Mouse (Mus musculus) embryonic facial prominence, embryonic 11.5 days (tissue): ENCODE data around the gene Ect2. TPM values are rescaled to one million over a fixed set of nuclear protein-coding genes. Genes with fewer than 3 reads are reported as not detected.

ENCODE experiments used
- ATAC-seq: fragments of 200-750 bp; cut with Nextera tagmentation; replicated peaks from 2 replicates; pipeline ENCODE4 v1.8.0; 2017; ENCODE audit warnings: low read depth; ENCODE audit not compliant: insufficient number of reproducible peaks, low FRiP score, low TSS enrichment
- DNase-seq: peaks from one replicate; pipeline ENCODE4 v3.0.0-alpha.2; 2015; ENCODE audit warnings: low spot score
- H3K27ac ChIP-seq: fragments of 300-500 bp; sonication (generic); replicated peaks from 2 replicates; pipeline ENCODE4 v1.5.1; 2014; ENCODE audit warnings: mild to moderate bottlenecking, low read depth, low read length, control low read depth
- H3K27me3 ChIP-seq: fragments of 300-500 bp; sonication (generic); 2 replicates; pipeline ENCODE4 v1.6.1; 2014; ENCODE audit warnings: mild to moderate bottlenecking, low read length, moderate library complexity, mixed read lengths; ENCODE audit not compliant: control insufficient read depth, insufficient read depth
- H3K36me3 ChIP-seq: fragments of 300-500 bp; sonication (generic); replicated peaks from 2 replicates; pipeline ENCODE4 v1.6.1; 2014; ENCODE audit warnings: low read depth, mild to moderate bottlenecking, low read length, moderate library complexity, mixed read lengths; ENCODE audit not compliant: control insufficient read depth, insufficient read depth
- H3K4me1 ChIP-seq: fragments of 300-500 bp; sonication (generic); 2 replicates; pipeline ENCODE4 v1.6.1; 2014; ENCODE audit warnings: low read length, mixed read lengths; ENCODE audit not compliant: control insufficient read depth, insufficient read depth
- H3K4me2 ChIP-seq: fragments of 300-500 bp; sonication (generic); 2 replicates; pipeline ENCODE4 v1.6.1; 2014; ENCODE audit warnings: low read depth, mild to moderate bottlenecking, control low read depth, low read length, moderate library complexity
- H3K4me3 ChIP-seq: fragments of 300-500 bp; sonication (generic); 2 replicates; pipeline ENCODE4 v1.5.1; 2014; ENCODE audit warnings: low read depth, low read length, control low read depth
- H3K9ac ChIP-seq: fragments of 300-500 bp; sonication (generic); replicated peaks from 2 replicates; pipeline ENCODE4 v1.6.1; 2014; ENCODE audit warnings: mild to moderate bottlenecking, control low read depth, low read length
- H3K9me3 ChIP-seq: fragments of 300-500 bp; sonication (generic); replicated peaks from 2 replicates; pipeline ENCODE4 v1.6.1; 2016; ENCODE audit warnings: mild to moderate bottlenecking, low read length, inconsistent platforms, mixed read lengths; ENCODE audit not compliant: control insufficient read depth
- WGBS: fragments of 180-500 bp; shearing (Covaris S2); extraction: QIAGEN DNeasy Blood & Tissue Kit; methylation state at CpG from one replicate; pipeline ENCODE4 v1.1.7; 2014; 5-methylcytosine and 5-hydroxymethylcytosine counted together
- polyA plus RNA-seq: library from polyadenylated mRNA; unstranded; fragments of >200 nt; fragmentation: Nextera tagmentation; extraction: Ambion mirVana; gene quantifications from 2 replicates; pipeline ENCODE4 v1.2.1, GENCODE M21; 2014

The Ect2 gene
- polyA plus RNA-seq, 1 experiment from 2014 or later: 93.7 TPM

GRCm38 (mm10) chr3:27170257-27170656, 16.6 kb upstream of the Ect2 start:
- WGBS: 71% methylated on average over 1 of the region's 1 CpGs

GRCm38 (mm10) chr3:27165481-27166065, 11.9 kb upstream of the Ect2 start:
- H3K27me3 ChIP-seq: no peaks in the 10 kb centered on the region
- no peak overlapping the region for H3K27ac ChIP-seq
- no peaks in the 10 kb centered on the region for H3K4me1 ChIP-seq
- H3K4me3 ChIP-seq: no peak overlapping the region
- ATAC-seq (no peak), DNase-seq (no peak)
- WGBS: 77% methylated on average over 3 of the region's 3 CpGs
- no peak overlapping the region for H3K4me2 ChIP-seq
- H3K9me3 ChIP-seq: no peaks in the 10 kb centered on the region
- H3K9ac ChIP-seq: no peak overlapping the region
- no peaks in the 10 kb centered on the region for H3K36me3 ChIP-seq

More at GRCm38 (mm10) chr3:27170257-27170656, 16.6 kb upstream of the Ect2 start:
- Histone ChIP-seq H3K9ac (no peak overlapping the region), H3K9me3 (no peaks in the 10 kb centered on the region), H3K4me3 (no peak overlapping the region), H3K4me1 (no peaks in the 10 kb centered on the region), H3K27me3 (no peaks in the 10 kb centered on the region), H3K27ac (no peak overlapping the region), H3K36me3 (no peaks in the 10 kb centered on the region), H3K4me2 (no peak overlapping the region)
- ATAC-seq: no peak
- no peak for DNase-seq

GRCm38 (mm10) chr3:27162410-27162804, 8.7 kb upstream of the Ect2 start:
- Histone ChIP-seq H3K9ac (no peak overlapping the region), H3K9me3 (no peaks in the 10 kb centered on the region), H3K27ac (no peak overlapping the region), H3K4me1 (no peaks in the 10 kb centered on the region), H3K36me3 (no peaks in the 10 kb centered on the region), H3K4me3 (no peak overlapping the region), H3K27me3 (no peaks in the 10 kb centered on the region), H3K4me2 (no peak overlapping the region)
- no peak for DNase-seq
- 79% methylated on average over 2 of the region's 2 CpGs for WGBS
- no peak for ATAC-seq

- 84% methylated on average over 6 of the region's 6 CpGs for WGBS
- Histone ChIP-seq H3K36me3 (no peaks in the 10 kb centered on the region), H3K4me2 (no peak overlapping the region), H3K27me3 (no peaks in the 10 kb centered on the region), H3K4me3 (no peak overlapping the region), H3K27ac (no peak overlapping the region), H3K9ac (no peak overlapping the region), H3K4me1 (no peaks in the 10 kb centered on the region), H3K9me3 (no peaks in the 10 kb centered on the region)
- DNase-seq: no peak
- ATAC-seq: no peak
Observed at GRCm38 (mm10) chr3:27161645-27162409, 8.1 kb upstream of the Ect2 start.

GRCm38 (mm10) chr3:27158910-27159309, 5.2 kb upstream of the Ect2 start:
- Histone ChIP-seq H3K27me3 (no peaks in the 10 kb centered on the region), H3K9me3 (no peaks in the 10 kb centered on the region), H3K4me2 (no peak overlapping the region), H3K36me3 (no peaks in the 10 kb centered on the region), H3K4me1 (no peaks in the 10 kb centered on the region), H3K27ac (no peak overlapping the region), H3K4me3 (no peak overlapping the region), H3K9ac (no peak overlapping the region)
- DNase-seq: peak; percentile 60
- ATAC-seq: no peak
- 39% methylated on average over 4 of the region's 4 CpGs for WGBS

GRCm38 (mm10) chr3:27156594-27156949, 2.9 kb upstream of the Ect2 start:
- no peak for DNase-seq
- Histone ChIP-seq H3K4me2 (no peak overlapping the region), H3K9me3 (no peaks in the 10 kb centered on the region), H3K27ac (no peak overlapping the region), H3K4me3 (no peak overlapping the region), H3K36me3 (no peaks in the 10 kb centered on the region), H3K9ac (no peak overlapping the region), H3K4me1 (no peaks in the 10 kb centered on the region), H3K27me3 (no peaks in the 10 kb centered on the region)
- WGBS: 60% methylated on average over 3 of the region's 3 CpGs
- ATAC-seq: no peak

- Histone ChIP-seq H3K4me2 (no peak overlapping the region), H3K36me3 (no peaks in the 10 kb centered on the region), H3K27ac (no peak overlapping the region), H3K27me3 (no peaks in the 10 kb centered on the region), H3K4me1 (no peaks in the 10 kb centered on the region), H3K9me3 (no peaks in the 10 kb centered on the region), H3K9ac (no peak overlapping the region), H3K4me3 (no peak overlapping the region)
- no peak for ATAC-seq
- DNase-seq: no peak
- 74% methylated on average over 9 of the region's 9 CpGs for WGBS
Observed at GRCm38 (mm10) chr3:27155856-27156593, 2.3 kb upstream of the Ect2 start.
